Comparison of ENCODE assay signal across 23 mouse cellular contexts in the genomic region with DNA sequence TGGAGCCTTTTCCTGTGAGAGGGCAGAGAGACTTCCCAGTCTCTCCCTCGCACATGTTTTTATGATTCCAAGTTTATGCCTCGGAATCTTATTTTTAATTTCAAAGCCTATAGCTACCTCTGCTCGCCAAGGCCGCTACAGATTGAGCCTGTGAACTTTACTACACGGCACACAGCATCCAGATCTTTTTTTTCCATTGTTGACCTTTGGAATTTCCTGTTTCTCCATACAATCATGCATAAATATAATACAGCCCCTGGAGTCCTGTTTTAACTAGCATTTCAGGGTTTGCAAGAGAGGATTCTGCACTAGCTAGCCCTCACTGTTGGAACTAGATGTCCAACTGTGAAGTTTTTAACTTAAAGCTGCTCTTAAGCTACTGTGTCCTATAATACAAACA. TPM values are rescaled to one million over a fixed set of nuclear protein-coding genes. Genes with fewer than 3 reads are reported as not detected.
DNase-seq lines count a peak whose midpoint lies in the region; ATAC-seq lines count a peak whose summit lies in the region.
"Had no signal": no experiment of that assay in that cellular context is flagged by ENCODE, and none has a peak within 500 bp of the region (broad histone marks: within the 10 kb centered on the region; RNA-seq: fewer than 3 reads in every experiment).

No protein-coding gene starts in this region.

- H3K36me3 ChIP-seq in kidney, embryonic 14.5 days (ENCODE audit: control insufficient read depth, insufficient read depth, low read length): no peaks in the 10 kb centered on the region
- no peaks in the 10 kb centered on the region for H3K36me3 ChIP-seq in lung, embryonic 15.5 days
- H3K36me3 ChIP-seq in intestine, embryonic 16.5 days (ENCODE audit: control insufficient read depth, insufficient read depth, low read length): no peaks in the 10 kb centered on the region
- no peaks in the 10 kb centered on the region for H3K36me3 ChIP-seq in stomach, embryonic 15.5 days
- H3K36me3 ChIP-seq: forebrain, embryonic 15.5 days; hindbrain, embryonic 15.5 days; neural tube, embryonic 15.5 days had no signal

- H3K27ac ChIP-seq in kidney, embryonic 14.5 days (ENCODE audit: low read depth, low read length): peak overlapping the region; percentile 85
- peak overlapping the region; percentile 6; the same call in 1 of the 2 replicates for H3K27ac ChIP-seq in lung, embryonic 15.5 days
- H3K27ac ChIP-seq in intestine, embryonic 16.5 days (ENCODE audit: low read length): peak overlapping the region; percentile 85
- H3K27ac ChIP-seq in stomach, embryonic 15.5 days: peak overlapping the region; percentile 51; the same call in 1 of the 2 replicates
- H3K27ac ChIP-seq: forebrain, embryonic 15.5 days; hindbrain, embryonic 15.5 days; layer of hippocampus, adult 2 months; liver, embryonic 14.5 days; neural tube, embryonic 15.5 days had no signal

- no peaks in the 10 kb centered on the region for H3K27me3 ChIP-seq in kidney, embryonic 14.5 days (ENCODE audit: control insufficient read depth, insufficient read depth, low read length)
- H3K27me3 ChIP-seq in lung, embryonic 15.5 days: no peaks in the 10 kb centered on the region
- no peaks in the 10 kb centered on the region for H3K27me3 ChIP-seq in intestine, embryonic 16.5 days (replicated peaks; ENCODE audit: control insufficient read depth, insufficient read depth, low read length)
- no peaks in the 10 kb centered on the region for H3K27me3 ChIP-seq in stomach, embryonic 15.5 days (replicated peaks)
- H3K27me3 ChIP-seq: forebrain, embryonic 15.5 days; hindbrain, embryonic 15.5 days; neural tube, embryonic 15.5 days had no signal

- H3K4me2 ChIP-seq in kidney, embryonic 14.5 days (replicated peaks; ENCODE audit: low read depth, low read length): 0 out of 2 replicates have a peak overlapping the region, but pooled peaks have one; percentile 11
- H3K4me2 ChIP-seq in lung, embryonic 15.5 days: no peak overlapping the region
- peak overlapping the region; percentile 32 for H3K4me2 ChIP-seq in intestine, embryonic 16.5 days (ENCODE audit: low read depth, low read length)
- no peak overlapping the region for H3K4me2 ChIP-seq in stomach, embryonic 15.5 days
- H3K4me2 ChIP-seq: forebrain, embryonic 15.5 days; heart, embryonic 11.5 days; hindbrain, embryonic 15.5 days; neural tube, embryonic 15.5 days had no signal

- no peak for DNase-seq in kidney, postnatal 36 days
- DNase-seq in lung, postnatal 25 days (ENCODE audit: low spot score): no peak
- DNase-seq in adrenal gland, adult 2 months: no peak
- DNase-seq: cerebellum, adult 8-10 months; heart, postnatal 36 days; kidney, adult 8-10 months; layer of hippocampus, postnatal 36 days; left cerebral cortex, postnatal 4 days; spleen, adult 18-20 months; thymus, postnatal 36 days had no signal

- peaks cover 11% of the 10 kb centered on the region for H3K4me1 ChIP-seq in kidney, embryonic 14.5 days (ENCODE audit: control insufficient read depth, insufficient read depth, low read length)
- peaks cover 27% of the 10 kb centered on the region for H3K4me1 ChIP-seq in lung, embryonic 15.5 days
- peaks cover 15% of the 10 kb centered on the region for H3K4me1 ChIP-seq in intestine, embryonic 16.5 days (ENCODE audit: control insufficient read depth, insufficient read depth, low read length)
- no peaks in the 10 kb centered on the region for H3K4me1 ChIP-seq in stomach, embryonic 15.5 days
- H3K4me1 ChIP-seq: forebrain, embryonic 15.5 days; hindbrain, embryonic 15.5 days; neural tube, embryonic 15.5 days had no signal

- no peaks in the 10 kb centered on the region for H3K9me3 ChIP-seq in kidney, embryonic 14.5 days (ENCODE audit: control insufficient read depth, low read length)
- H3K9me3 ChIP-seq in lung, embryonic 15.5 days: no peaks in the 10 kb centered on the region
- H3K9me3 ChIP-seq in intestine, embryonic 16.5 days (ENCODE audit: control insufficient read depth, low read length): no peaks in the 10 kb centered on the region
- H3K9me3 ChIP-seq in stomach, embryonic 15.5 days: no peaks in the 10 kb centered on the region
- H3K9me3 ChIP-seq: forebrain, embryonic 15.5 days; hindbrain, embryonic 15.5 days; neural tube, embryonic 15.5 days had no signal

- H3K4me3 ChIP-seq in kidney, embryonic 14.5 days (ENCODE audit: low read length): no peak overlapping the region
- H3K4me3 ChIP-seq in lung, embryonic 15.5 days: no peak overlapping the region
- no peak overlapping the region; the same call in 1 of the 2 replicates for H3K4me3 ChIP-seq in intestine, embryonic 16.5 days (ENCODE audit: low read length)
- no peak overlapping the region for H3K4me3 ChIP-seq in stomach, embryonic 15.5 days (replicated peaks)
- H3K4me3 ChIP-seq: forebrain, embryonic 15.5 days; hindbrain, embryonic 15.5 days; layer of hippocampus, adult 2 months; neural tube, embryonic 15.5 days had no signal

- no peak overlapping the region for H3K9ac ChIP-seq in kidney, embryonic 14.5 days (ENCODE audit: low read depth, low read length)
- H3K9ac ChIP-seq in lung, embryonic 15.5 days: no peak overlapping the region
- H3K9ac ChIP-seq in intestine, embryonic 16.5 days (ENCODE audit: low read depth, low read length): no peak overlapping the region
- no peak overlapping the region for H3K9ac ChIP-seq in stomach, embryonic 15.5 days
- H3K9ac ChIP-seq: forebrain, embryonic 15.5 days; hindbrain, embryonic 15.5 days; liver, embryonic 14.5 days; neural tube, embryonic 15.5 days had no signal

- ATAC-seq in kidney, embryonic 14.5 days (ENCODE audit: low FRiP score, low TSS enrichment): no peak
- no peak for ATAC-seq in lung, embryonic 15.5 days (ENCODE audit: borderline replicate concordance, extremely low read depth, low FRiP score, low TSS enrichment)
- peak; percentile 67 for ATAC-seq in intestine, embryonic 16.5 days
- ATAC-seq in stomach, embryonic 15.5 days (ENCODE audit: insufficient read depth, low FRiP score, low read depth): no peak
- ATAC-seq: forebrain, embryonic 15.5 days; lung, postnatal 0 days; midbrain, embryonic 16.5 days had no signal

- 32% methylated on average over 5 of the region's 5 CpGs for WGBS in kidney, embryonic 14.5 days
- WGBS in lung, embryonic 15.5 days: 41% methylated on average over 5 of the region's 5 CpGs
- WGBS in intestine, embryonic 16.5 days: 31% methylated on average over 5 of the region's 5 CpGs
- 52% methylated on average over 5 of the region's 5 CpGs for WGBS in stomach, embryonic 15.5 days

RNA-seq across cellular contexts. Expression of a gene that starts 24.4 kb away (rescaled TPM):
- 26.0 and 35.7 TPM in 2 replicates for polyA plus RNA-seq in kidney, embryonic 14.5 days (2014; fragmentation: Nextera tagmentation; extraction: Ambion mirVana)
- polyA plus RNA-seq in lung, embryonic 15.5 days (2015; fragmentation: Nextera tagmentation; extraction: Ambion mirVana): 26.1 and 29.1 TPM in 2 replicates
- polyA plus RNA-seq in intestine, embryonic 16.5 days (2015; fragmentation: Nextera tagmentation; extraction: Ambion mirVana): 23.2 and 24.2 TPM in 2 replicates
- polyA plus RNA-seq in stomach, embryonic 15.5 days (2015; fragmentation: Nextera tagmentation; extraction: Ambion mirVana): 24.2 and 26.9 TPM in 2 replicates
- 10 to 100 TPM; 17.5 to 19.7 TPM for total RNA-seq in adrenal gland, adult 2 months (2021)
- 0.16 and 0.18 TPM in 2 replicates for polyA plus RNA-seq in adrenal gland, adult 2 months (2012; rRNA removed)

RNA-seq across cellular contexts. Expression of a gene that starts 29.3 kb away (rescaled TPM):
- 1.1 and 2.1 TPM in 2 replicates for polyA plus RNA-seq in kidney, embryonic 14.5 days (2014; fragmentation: Nextera tagmentation; extraction: Ambion mirVana)
- polyA plus RNA-seq in lung, embryonic 15.5 days (2015; fragmentation: Nextera tagmentation; extraction: Ambion mirVana): 5.8 and 7.0 TPM in 2 replicates
- polyA plus RNA-seq in intestine, embryonic 16.5 days (2015; fragmentation: Nextera tagmentation; extraction: Ambion mirVana): 2.8 and 3.6 TPM in 2 replicates
- polyA plus RNA-seq in stomach, embryonic 15.5 days (2015; fragmentation: Nextera tagmentation; extraction: Ambion mirVana): 7.6 TPM in 2 replicates
- under 1 TPM; 0.12 to 0.17 TPM for total RNA-seq in adrenal gland, adult 2 months (2021)
- polyA plus RNA-seq in adrenal gland, adult 2 months (2012; rRNA removed): not detected in 2 replicates
- polyA plus RNA-seq: C2C12 had no signal

Comparison
In these comparisons a context has a peak if more than half of its experiments do, and no peak if none do; other contexts are left out.
1. H3K27ac ChIP-seq: peak in every context shown above with its lines; median percentile 85 in kidney, embryonic 14.5 days; 85 in intestine, embryonic 16.5 days; 51 in stomach, embryonic 15.5 days; 6 in lung, embryonic 15.5 days.
2. H3K4me2 ChIP-seq: peak in kidney, embryonic 14.5 days (single experiment) and intestine, embryonic 16.5 days (single experiment); none in lung, embryonic 15.5 days (single experiment) and stomach, embryonic 15.5 days (single experiment).
3. RNA of a gene that starts 24.4 kb away (polyA plus RNA-seq): 26.0 to 35.7 TPM in kidney, embryonic 14.5 days, 26.1 to 29.1 TPM in lung, embryonic 15.5 days, 23.2 to 24.2 TPM in intestine, embryonic 16.5 days and 24.2 to 26.9 TPM in stomach, embryonic 15.5 days; 0.16 to 0.18 TPM in adrenal gland, adult 2 months; every median in the first group is over 10 times any median in the second.